Mouse (Mus musculus) mouse embryonic stem cell (cell line): ENCODE measurements at regions not wholly inside any gene's neighbourhood (a gene's known extent, or its start where the extent isn't known, plus 50 kb on each side); places are given as distances from the start of the nearest gene placed in this dataset.

Experiments
- in situ Hi-C, 2 experiments: fragments of 300-500 bp; cut with MboI; formaldehyde crosslinking; loops; 1 replicate in 1 of 2; 3 replicates in 1 of 2; pipeline ENCODE4 v1.14.3; 2019 to 2020; ENCODE audit warnings: low sequenced_read_pairs in 2 of 2, low pct_unique_long_range_greater_than_20kb in 1 of 2, mixed read lengths in 1 of 2; ENCODE audit not compliant: unreplicated experiment in 1 of 2

GRCm38 (mm10) chr4:45746451-45746850, 52.4 kb upstream of the Aldh1b1 start:
- in situ Hi-C loops = no loop called here

- in situ Hi-C loops = no loop called here
These were observed 53.1 kb upstream of the Aldh1b1 start for GRCm38 (mm10) chr4:45745746-45746145.

- in situ Hi-C loops = no loop called here
These were observed 53.9 kb upstream of the Aldh1b1 start for GRCm38 (mm10) chr4:45744849-45745407.

GRCm38 (mm10) chr4:45740779-45741365, 58.0 kb upstream of the Aldh1b1 start:
- in situ Hi-C loops = no loop called here

- in situ Hi-C loops = no loop called here
These were observed 58.5 kb upstream of the Aldh1b1 start for GRCm38 (mm10) chr4:45740319-45740718.

- in situ Hi-C loops = no loop called here
These were observed 59.1 kb upstream of the Aldh1b1 start for GRCm38 (mm10) chr4:45739696-45740095.

- in situ Hi-C loops = no loop called here
These were observed 59.7 kb upstream of the Aldh1b1 start for GRCm38 (mm10) chr4:45739168-45739567.

- in situ Hi-C loops = no loop called here
These were observed 60.1 kb upstream of the Aldh1b1 start for GRCm38 (mm10) chr4:45738746-45739145.

GRCm38 (mm10) chr4:45736215-45736815, 62.5 kb upstream of the Aldh1b1 start:
- in situ Hi-C loops = no loop called here

GRCm38 (mm10) chr4:45734011-45734410, 64.8 kb upstream of the Aldh1b1 start:
- in situ Hi-C loops = no loop called here

- in situ Hi-C loops = no loop called here
These were observed 67.7 kb upstream of the Aldh1b1 start for GRCm38 (mm10) chr4:45730862-45731831.

- in situ Hi-C loops = no loop called here
These were observed 69.0 kb upstream of the Aldh1b1 start for GRCm38 (mm10) chr4:45729801-45730200.

GRCm38 (mm10) chr4:45728825-45729224, 70.0 kb upstream of the Aldh1b1 start:
- in situ Hi-C loops = no loop called here

GRCm38 (mm10) chr4:45727915-45728314, 70.9 kb upstream of the Aldh1b1 start:
- in situ Hi-C loops = no loop called here

GRCm38 (mm10) chr4:45727474-45727873, 71.3 kb upstream of the Aldh1b1 start:
- in situ Hi-C loops = no loop called here

GRCm38 (mm10) chr4:45726783-45727182, 72.0 kb upstream of the Aldh1b1 start:
- in situ Hi-C loops = no loop called here

GRCm38 (mm10) chr4:45725055-45725910, 73.5 kb upstream of the Aldh1b1 start:
- in situ Hi-C loops = no loop called here

GRCm38 (mm10) chr4:45720352-45720751, 78.5 kb upstream of the Aldh1b1 start:
- in situ Hi-C loops = no loop called here
